Mouse (Mus musculus): ENCODE data around the gene Zfp874a.
"Not testable (repeated sequence)": the region's sequence is repeated elsewhere in the genome, so short reads cannot be mapped to it uniquely, and the experiment has no call there.

Gene Zfp874a

DNA sequence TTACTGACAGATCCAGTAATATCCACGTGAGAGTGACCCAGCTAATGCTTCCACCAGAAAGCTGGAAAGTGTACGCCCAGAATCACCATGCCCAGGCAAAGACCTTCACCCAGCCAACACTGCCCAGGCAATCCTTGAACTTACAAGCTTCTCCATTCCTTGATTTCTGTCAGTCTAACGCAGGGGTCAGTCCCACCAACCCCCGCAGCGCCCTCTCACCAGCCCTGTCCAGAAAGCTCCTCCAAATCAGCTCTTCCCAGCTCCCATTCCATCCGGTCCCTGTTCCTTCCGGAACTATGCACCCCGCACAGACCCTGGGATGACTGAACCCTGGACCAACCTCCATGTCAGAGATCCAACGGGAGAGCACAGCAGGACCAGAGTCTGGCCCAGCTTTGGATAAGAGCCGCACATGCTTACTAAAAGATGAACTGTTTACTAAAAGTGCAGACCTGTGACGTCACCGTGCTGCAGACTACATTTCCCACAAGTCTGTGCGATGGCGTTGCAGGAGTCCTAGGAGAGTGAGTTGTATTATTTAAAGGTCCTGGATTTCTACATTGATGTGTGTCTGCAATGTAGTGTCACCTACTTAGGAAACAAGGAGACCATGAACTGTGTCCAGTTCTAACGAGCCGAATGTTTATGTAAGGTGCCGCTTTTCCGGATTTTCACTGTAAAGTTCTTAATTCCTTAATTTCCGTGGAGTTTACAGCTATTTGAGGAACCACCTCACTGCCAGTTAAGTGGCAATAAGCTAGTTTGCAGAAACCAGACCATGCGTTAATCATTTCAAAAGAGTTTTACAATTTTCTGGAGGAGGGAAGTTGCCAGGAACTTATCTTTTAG is at the start of gene Zfp874a:
Zfp874a (minus strand) TSS at position 453 of the 849 bp plus-strand sequence.
- in situ Hi-C loops (cut with MseI, MboI), result no loop called here

DNA sequence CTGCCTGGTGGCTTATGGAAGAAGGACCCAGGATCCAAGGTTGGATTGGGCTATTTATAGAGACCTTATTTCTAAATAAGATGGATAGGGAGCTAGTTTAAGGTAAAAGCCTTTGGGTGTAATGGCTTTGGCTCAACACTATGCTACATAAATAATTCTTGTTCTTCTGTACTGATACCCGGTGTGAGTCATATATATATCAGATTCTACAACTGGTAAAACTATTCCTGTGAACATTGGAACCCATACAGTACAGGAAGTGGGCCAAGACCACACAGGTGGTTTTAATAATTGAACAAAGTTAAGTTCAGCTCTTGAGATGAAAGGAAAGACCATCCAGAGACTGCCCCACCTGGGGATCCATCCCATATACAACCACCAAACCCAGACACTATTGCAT is 49.5 kb upstream of the Zfp874a start:
- in situ Hi-C loops (cut with MseI, MboI), result no loop called here

DNA sequence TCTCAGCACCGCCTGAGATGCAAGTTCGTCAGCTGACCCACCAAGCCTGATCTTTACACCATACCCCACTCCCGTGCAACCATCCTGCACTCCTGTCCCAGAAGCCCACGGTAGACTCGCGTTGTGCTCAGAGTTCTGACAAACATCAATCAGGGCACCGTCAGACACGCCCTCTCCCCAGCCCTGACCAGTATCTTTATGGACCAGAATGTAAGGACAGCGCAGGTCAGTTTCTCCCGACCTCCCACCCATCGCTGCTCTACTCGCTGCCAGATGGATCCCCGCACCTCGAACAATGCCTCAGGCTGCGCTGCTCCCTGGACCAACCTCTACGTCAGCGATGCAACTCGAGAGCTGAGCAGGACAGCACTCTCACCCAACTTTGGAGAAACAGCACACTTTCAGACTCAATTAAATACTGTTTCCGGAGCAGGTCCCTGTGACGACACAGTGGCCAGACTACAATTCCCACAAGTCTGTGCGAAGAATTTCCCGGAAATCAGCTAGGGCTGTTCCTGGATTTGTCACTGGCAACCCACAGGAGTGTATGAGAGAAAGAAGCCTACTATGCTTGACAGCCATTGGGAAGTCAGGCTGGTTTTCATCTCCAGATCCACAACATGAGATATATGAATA is 48.8 kb upstream of the Zfp874a start, which contains the start of gene Zfp58:
Zfp58 (minus strand) TSS at position 472 of the 636 bp plus-strand sequence.
- in situ Hi-C loops (cut with MseI, MboI), result no loop called here

DNA sequence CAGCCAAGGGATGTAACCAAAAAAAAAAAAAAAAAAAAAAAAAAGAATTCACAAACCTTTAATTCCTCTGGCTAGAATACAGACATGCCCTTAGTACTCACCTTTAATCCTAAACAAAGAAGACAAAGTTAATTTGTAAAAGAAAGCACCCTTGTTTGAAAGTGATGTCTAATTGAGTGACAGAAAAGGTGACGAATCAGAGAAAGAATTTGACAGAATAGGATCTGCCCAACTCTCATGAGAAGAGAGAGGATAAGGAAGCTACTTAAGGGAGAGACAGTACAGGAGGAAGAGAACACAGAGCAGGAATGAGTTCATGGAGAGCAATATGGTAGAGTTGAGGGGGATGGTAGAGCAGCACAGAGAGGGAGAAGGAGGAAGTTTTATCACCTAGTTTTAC is 44.2 kb upstream of the Zfp874a start:
- in situ Hi-C loops (cut with MseI, MboI), result no loop called here

DNA sequence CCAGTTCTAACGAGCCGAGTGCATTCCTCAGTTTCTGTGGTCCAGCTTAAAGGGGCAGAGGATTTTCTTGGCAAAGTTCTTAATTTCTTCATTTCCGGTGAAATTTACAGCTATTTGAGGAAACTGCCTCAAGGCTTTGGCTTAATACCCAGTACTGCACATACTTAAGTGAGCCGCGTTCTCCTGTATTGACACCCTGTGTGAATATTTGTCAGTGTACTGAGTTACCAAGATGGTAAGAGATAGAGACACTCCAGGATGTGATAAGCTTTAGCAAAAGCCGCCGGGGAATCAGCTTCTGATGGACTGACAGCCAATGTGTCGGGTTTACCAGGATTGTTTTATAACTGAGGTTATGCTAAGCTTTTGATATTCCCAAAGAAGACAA is 33.0 kb upstream of the Zfp874a start:
- in situ Hi-C loops (cut with MseI, MboI), result no loop called here

DNA sequence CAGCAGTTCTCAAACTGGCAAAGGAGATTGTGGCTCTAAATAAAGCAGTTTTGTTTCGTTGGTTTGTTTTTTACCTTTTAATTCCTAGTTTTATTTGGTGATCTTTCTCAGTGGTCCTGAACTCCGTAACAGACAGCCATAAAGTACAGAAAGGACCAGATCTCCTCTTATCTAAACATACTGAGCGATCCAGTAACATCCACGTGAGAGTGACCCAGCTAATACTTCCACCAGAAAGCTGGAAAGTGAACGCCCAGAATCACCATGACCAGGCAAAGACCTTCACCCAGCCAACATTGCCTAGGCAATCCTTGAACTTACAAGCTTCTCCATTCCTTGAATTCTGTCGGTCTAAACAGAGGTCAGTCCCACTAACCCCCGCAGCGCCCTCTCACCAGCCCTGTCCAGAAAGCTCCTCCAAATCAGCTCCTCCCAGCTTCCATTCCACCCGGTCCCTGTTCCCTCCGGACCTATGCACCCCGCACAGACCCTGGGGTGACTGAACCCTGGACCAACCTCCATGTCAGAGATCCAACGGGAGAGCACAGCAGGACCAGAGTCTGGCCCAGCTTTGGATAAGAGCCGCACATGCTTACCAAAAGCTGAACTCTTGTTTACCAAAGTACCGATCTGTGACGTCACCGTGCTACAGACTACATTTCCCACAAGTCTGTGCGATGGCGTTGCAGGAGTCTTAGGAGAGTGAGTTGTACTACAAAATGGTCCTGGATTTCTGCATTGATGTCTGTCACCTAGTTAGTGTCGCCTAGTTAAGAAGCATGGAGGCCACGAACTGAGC is 32.4 kb upstream of the Zfp874a start, which contains the start of gene Zfp874b:
Zfp874b (minus strand) TSS at position 634 of the 799 bp plus-strand sequence.
- in situ Hi-C loops (cut with MseI, MboI), result no loop called here

DNA sequence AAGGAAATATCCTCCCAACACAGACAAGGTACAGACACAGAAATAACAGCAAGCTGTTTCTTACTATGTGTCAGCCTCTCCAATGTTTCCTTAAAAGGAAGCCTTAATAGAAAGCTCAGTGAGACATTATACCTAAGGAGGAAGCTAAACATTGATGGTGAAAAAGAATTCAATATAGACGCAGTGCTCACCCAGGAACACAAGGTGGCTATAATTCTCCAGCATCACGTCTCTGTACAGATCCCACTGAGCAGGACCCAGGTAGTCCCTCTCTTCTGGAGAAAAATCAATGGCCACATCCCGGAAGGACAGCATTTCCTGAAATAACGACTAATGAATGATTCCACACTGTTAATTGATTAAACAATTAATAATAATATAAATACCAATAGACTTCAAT is 30.1 kb upstream of the Zfp874a start:
- in situ Hi-C loops (cut with MseI, MboI), result no loop called here

DNA sequence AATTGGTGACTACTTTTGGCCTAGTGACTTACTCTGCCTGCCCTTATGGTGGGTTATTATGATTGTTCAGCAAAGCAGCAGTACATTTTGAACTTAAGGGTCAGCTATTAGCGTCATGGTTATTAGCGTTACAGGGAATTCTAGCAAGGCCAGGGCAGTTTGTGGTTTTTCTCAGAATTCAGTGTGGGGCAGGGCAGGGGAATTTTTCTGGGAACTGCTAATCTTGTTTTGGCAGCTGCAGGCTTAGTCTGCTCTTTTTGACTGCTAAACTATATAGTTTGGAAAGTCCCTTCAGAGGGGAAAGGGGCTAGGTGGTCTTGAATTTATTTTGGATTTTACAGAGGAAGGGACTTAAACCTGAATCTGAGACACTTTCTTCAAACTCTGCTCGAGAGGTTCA is 17.9 kb upstream of the Zfp874a start:
- in situ Hi-C loops (cut with MseI, MboI), result no loop called here

DNA sequence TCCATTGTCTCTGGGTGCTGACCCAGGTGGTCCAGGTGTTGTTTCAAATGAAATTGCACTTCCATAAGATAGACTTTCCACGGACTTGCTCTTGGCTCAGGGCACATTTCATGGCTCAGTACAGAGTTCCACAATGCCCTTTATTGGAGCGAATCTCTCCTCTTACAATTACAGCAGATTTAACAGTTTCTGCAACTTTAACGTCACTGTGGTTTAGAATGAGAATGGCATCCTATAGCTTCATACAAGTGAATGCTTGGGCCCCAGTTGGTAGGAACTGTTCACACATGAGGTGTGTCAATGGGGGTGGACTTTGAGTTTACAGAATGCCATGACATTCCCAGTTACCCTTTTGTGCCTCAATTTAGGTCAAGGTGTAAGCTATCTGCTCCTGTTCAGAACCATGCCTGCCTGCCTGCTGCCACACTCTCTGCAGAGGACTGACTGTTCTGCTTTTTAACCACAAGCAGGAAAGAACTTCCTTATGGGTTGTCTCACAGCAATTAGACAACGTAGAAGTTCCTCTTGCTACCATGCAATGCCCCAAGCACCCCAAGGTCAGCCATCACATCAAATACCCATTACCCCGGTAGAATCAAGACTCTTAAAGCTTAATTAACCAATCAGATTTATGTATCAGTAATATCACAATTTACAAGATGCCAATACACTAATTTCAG is 12.2 kb upstream of the Zfp874a start:
- in situ Hi-C loops (cut with MseI, MboI), result not testable (repeated sequence)

DNA sequence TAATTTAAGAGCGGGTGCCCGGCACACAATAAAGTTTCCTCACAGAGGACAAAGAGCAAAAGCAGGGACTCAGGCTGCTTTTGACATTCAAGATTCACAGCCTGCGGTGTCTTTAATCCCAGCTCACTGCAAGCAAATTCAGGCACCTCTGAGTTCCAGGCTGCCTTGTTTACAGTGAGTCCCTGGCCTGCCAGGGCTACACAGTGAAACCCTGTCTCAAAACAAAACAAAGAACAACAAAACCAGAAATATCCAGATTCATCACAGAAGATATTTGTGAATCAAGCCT is 541 bp upstream of the Zfp874a start:
- in situ Hi-C loops (cut with MseI, MboI), result no loop called here

DNA sequence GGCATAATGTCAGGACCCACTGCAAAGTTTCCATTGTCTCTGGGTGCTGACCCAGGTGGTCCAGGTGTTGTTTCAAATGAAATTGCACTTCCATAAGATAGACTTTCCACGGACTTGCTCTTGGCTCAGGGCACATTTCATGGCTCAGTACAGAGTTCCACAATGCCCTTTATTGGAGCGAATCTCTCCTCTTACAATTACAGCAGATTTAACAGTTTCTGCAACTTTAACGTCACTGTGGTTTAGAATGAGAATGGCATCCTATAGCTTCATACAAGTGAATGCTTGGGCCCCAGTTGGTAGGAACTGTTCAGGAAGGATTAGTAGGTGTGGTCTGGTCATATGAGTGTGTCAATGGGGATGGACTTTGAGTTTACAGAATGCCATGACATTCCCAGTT is 14.3 kb downstream of the Zfp874a start:
- in situ Hi-C loops (cut with MseI, MboI), result not testable (repeated sequence)

DNA sequence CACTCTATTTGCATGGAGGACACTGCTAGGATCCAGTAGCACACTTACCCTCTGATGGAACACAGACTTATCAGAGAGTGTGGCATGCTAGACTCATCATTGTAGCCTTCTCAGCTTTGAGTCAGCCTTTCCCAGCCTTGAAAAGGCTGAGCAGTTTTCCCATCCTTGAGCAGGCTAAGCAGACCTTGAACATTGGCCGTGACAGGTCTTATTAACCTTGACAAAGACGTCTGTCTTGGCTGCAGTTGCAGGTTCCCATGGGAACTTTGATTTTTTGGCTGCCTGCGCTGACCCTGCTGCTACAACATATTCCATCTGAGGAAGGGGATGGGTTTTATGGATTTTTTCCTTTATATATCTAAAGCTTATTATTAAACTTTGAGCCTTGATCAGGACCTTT is 23.3 kb downstream of the Zfp874a start:
- in situ Hi-C loops (cut with MseI, MboI), result no loop called here

DNA sequence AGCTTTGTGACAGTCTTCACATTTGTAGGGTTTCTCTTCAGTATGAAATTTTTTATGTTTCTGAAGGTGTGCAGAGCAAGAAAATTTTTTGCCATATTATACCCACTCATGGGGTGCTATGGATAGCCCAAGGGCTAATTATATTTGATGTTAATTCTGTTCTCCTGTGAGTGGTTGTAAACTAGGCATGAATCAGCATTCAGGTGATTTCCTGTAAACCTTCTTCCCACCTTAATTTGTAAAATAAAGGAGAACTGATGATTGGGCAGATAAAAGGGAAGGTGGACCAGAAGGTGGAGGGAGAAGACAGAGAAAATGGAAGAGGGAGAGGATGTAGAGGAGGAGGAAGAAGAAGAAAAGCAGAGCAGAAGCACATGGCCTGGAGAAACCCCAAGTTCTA is 25.7 kb downstream of the Zfp874a start:
- in situ Hi-C loops (cut with MseI, MboI), result not testable (repeated sequence)

DNA sequence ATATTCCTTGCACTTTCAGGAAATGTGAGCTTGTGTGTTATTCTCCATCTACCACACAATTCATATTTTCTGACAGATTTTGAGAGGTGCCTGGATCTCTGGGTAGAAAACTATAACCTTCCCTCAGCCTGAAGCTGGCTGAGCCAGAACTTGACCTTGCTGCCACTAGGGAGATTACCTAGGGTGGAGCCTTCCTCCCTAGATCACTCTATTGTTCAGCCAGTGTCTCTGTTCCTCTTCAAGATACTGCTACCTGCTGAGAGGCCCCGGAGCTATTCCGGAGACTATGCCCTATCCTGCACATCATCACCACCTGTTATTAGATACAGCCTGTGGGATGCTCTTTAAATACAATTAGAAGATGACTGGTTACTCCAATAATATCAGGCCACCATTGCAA is 28.9 kb downstream of the Zfp874a start:
- in situ Hi-C loops (cut with MseI, MboI), result not testable (repeated sequence)

DNA sequence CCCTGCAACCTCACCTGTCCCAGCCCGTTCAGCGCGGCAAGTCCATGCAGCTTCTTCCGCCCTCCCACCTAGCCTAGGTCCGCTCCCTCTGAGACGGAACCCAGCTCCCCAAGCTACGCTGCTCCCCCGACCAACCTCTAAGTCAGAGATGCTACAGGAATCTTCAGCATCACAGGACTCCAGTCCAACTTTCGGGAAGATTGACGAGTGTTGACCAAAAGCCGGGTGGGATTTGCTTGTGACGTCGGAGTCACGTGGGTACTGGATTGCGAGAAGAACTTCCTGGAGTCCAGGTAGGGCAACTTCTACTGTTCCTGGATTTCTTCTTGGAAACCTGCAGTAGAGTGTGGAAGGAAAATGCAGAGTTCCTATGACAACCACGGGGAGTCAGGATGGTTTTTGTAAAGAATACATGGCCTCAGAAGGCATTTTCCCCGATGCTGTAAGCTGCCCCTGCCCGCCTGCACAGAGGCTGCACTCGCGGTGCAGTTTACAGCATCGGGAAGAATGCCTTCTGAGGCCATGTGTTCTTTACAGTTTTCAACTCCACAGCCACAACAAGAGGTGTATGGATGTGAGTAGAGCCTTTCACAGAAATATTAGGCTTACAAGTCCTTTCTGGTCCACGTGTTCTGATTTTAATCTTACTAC is 30.1 kb downstream of the Zfp874a start, which contains the start of gene Zfp459:
Zfp459 (minus strand) TSS at position 212 of the 651 bp plus-strand sequence.
- in situ Hi-C loops (cut with MseI, MboI), result no loop called here

DNA sequence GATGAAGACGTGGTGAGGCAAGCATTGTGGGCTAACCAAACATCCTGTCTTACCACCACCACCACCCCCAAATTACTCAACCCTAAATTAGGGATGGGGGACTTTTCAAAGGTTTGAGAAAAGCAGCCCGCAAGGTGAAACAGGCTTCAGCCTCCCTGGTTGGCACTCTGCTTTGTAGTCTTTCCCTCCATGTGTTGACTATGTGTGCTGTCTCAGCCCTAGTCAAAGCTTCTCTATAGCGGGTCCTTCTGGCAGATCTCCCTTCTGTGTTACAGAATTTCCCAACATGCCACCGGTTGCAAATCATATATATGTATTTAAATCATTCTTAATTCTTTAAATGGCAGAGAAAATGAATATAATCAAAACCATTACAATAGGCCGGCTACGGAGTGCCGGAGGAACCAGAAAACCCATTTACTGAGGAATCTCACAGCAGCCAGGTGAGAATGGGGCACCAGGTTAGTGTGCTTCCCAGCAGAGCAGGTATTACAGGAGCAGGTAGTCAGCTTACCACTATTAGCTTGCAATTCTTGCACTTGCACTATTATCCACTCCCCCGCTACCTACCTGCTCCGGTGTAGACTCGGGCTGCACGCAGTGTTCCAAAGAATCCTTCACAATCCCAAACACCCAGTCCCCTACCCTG is 30.7 kb downstream of the Zfp874a start:
- in situ Hi-C loops (cut with MseI, MboI), result no loop called here

DNA sequence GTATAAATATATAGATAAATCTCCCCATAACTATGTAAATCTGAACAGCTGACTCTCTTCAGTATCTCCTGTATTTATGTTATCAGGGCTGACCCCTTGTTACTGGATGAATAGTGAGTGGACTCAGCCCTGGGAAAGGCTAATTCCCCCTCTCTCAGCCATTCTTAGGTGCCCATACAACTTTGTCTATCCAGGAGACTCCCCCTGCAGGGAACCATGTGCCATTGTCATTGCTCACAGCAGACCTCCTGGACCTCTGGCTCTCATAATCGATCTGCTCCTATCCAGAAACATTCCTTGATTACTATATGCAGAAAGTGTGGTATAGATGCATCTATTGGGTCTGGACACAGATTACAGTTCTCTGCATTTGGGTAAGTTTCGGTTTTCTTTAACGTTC is 34.6 kb downstream of the Zfp874a start:
- in situ Hi-C loops (cut with MseI, MboI), result no loop called here

DNA sequence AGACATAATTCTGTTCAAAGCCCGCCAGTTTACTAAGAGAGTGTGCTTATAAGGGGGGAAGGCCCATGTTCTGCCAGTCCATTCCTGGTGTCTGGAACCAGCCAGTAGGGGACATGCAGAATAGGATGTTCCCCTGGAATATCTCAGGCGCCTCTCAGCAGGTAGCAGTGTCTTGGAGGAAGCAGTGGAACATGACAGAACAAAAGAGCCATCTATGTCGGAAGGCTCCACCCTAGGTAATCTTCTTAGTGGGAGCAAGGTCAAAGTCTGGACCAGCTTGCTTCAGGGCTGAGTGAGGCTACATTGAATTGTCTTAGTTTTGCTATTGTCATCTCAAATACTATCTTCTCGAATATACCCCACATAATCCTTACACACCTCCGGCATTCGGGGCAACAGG is 35.7 kb downstream of the Zfp874a start:
- in situ Hi-C loops (cut with MseI, MboI), result no loop called here

DNA sequence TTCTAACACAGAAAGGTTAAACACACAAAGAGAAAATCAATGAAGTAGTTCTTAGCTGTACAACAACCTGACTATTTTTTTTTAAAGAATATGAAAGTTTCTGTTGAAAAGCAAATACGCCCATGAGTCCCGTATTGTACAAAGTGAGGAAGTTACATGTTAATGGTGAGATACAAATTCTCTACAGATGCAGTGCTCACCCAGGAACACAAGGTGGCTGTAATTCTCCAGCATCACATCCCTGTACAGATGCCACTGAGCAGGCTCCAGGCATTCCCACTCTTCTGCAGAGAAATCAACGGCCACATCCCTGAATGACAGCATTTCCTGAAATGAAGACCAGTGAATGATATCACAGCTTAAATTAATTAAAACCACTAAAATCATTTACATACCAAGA is 37.8 kb downstream of the Zfp874a start:
- in situ Hi-C loops (cut with MseI, MboI), result not testable (repeated sequence)

DNA sequence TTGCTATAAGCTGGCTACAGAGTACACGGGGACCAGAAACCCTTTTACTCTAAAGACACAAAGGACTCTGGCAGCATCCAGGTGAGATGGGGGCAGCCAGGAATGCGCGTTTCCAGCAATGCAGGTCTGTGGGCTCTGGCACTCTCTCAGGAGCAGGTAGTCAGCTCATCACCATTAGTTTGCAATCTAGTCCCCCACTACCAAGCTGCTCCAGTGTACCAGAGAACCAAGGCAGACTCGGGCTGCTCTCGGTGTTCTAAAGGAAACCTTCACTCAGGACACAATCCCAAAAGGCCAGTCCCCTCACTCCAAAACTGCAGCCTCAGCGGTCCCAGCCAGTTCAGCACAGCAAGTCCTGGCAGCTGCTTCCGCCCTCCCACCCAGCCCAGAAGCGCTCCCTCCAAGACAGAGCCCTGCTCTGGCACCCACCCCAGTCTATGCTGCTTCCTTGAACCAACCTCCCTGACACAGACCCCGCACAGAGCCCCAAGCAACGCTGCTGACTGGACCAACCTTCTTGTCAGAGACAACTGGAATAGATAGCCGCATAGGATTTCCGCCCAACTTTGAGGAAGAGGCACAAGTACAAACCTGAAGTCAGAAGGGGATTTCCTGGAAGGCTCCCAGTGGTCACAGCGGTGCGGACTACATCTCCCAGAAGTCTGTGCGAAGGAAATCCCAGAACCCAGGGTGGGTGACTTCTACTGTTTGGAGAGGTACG is 52.1 kb downstream of the Zfp874a start, which contains the start of gene Zfp429:
Zfp429 (minus strand) TSS at position 637 of the 721 bp plus-strand sequence.
- in situ Hi-C loops (cut with MseI, MboI), result not testable (repeated sequence)
